Mouse (Mus musculus) embryonic facial prominence, embryonic 13.5 days (tissue): ENCODE data around the gene Dnmt3c. TPM values are rescaled to one million over a fixed set of nuclear protein-coding genes. Genes with fewer than 3 reads are reported as not detected.

Experiments used
- ATAC-seq: fragments of 200-750 bp; cut with Nextera tagmentation; 2 replicates; pipeline ENCODE4 v1.8.0; 2017; ENCODE audit warnings: low read depth; ENCODE audit not compliant: insufficient number of reproducible peaks, insufficient read depth, low FRiP score, low TSS enrichment
- H3K27ac ChIP-seq: fragments of 300-500 bp; sonication (generic); 2 replicates; pipeline ENCODE4 v1.5.1; 2015; ENCODE audit warnings: moderate library complexity, mild to moderate bottlenecking, inconsistent platforms
- H3K27me3 ChIP-seq: fragments of 300-500 bp; sonication (generic); 2 replicates; pipeline ENCODE4 v1.6.1; 2015; ENCODE audit warnings: mild to moderate bottlenecking, inconsistent platforms
- H3K36me3 ChIP-seq: fragments of 300-500 bp; sonication (generic); 2 replicates; pipeline ENCODE4 v1.6.1; 2015; ENCODE audit warnings: mild to moderate bottlenecking, inconsistent platforms
- H3K4me1 ChIP-seq: fragments of 300-500 bp; sonication (generic); 2 replicates; pipeline ENCODE4 v1.6.1; 2015; ENCODE audit warnings: inconsistent platforms
- H3K4me2 ChIP-seq: fragments of 300-500 bp; sonication (generic); 2 replicates; pipeline ENCODE4 v1.6.1; 2015; ENCODE audit warnings: moderate library complexity, mild to moderate bottlenecking, inconsistent platforms
- H3K4me3 ChIP-seq: fragments of 300-500 bp; sonication (generic); 2 replicates; pipeline ENCODE4 v1.5.1; 2015; ENCODE audit warnings: mild to moderate bottlenecking, inconsistent platforms
- H3K9ac ChIP-seq: fragments of 300-500 bp; sonication (generic); 2 replicates; pipeline ENCODE4 v1.6.1; 2015; ENCODE audit warnings: mild to moderate bottlenecking, inconsistent platforms
- H3K9me3 ChIP-seq: fragments of 300-500 bp; sonication (generic); 2 replicates; pipeline ENCODE4 v1.6.1; 2016; ENCODE audit warnings: inconsistent platforms
- WGBS: fragments of 180-500 bp; shearing (Covaris S2); methylation state at CpG from one replicate; pipeline ENCODE4 v1.1.7; 2015; ENCODE audit warnings: mixed read lengths; 5-methylcytosine and 5-hydroxymethylcytosine counted together
- polyA plus RNA-seq: library from polyadenylated mRNA; unstranded; fragments of >200 nt; fragmentation: Nextera tagmentation; extraction: Ambion mirVana; gene quantifications from 2 replicates; pipeline ENCODE4 v1.2.1, GENCODE M21; 2015

The Dnmt3c gene
- polyA plus RNA-seq, 1 experiment from 2014 or later: not detected

- no peak for ATAC-seq
- Histone ChIP-seq H3K4me2 (no peak overlapping the region), H3K4me3 (no peak overlapping the region), H3K9ac (no peak overlapping the region), H3K9me3 (no peaks in the 10 kb centered on the region), H3K4me1 (peaks cover 11% of the 10 kb centered on the region), H3K27me3 (no peaks in the 10 kb centered on the region), H3K36me3 (peaks cover 34% of the 10 kb centered on the region), H3K27ac (no peak overlapping the region)
- WGBS: 90% methylated on average over 4 of the region's 4 CpGs
These were observed 79.0 kb downstream of the Dnmt3c start for GRCm38 (mm10) chr2:153775472-153775871.

- Histone ChIP-seq H3K27me3 (no peaks in the 10 kb centered on the region), H3K4me2 (peak overlapping the region; percentile 75), H3K4me3 (peak overlapping the region; percentile 39), H3K9me3 (no peaks in the 10 kb centered on the region), H3K4me1 (peaks cover 11% of the 10 kb centered on the region), H3K36me3 (peaks cover 8% of the 10 kb centered on the region), H3K27ac (peak overlapping the region; percentile 34; the same call in 1 of the 2 replicates), H3K9ac (peak overlapping the region; percentile 65)
- WGBS: 12% methylated on average over 24 of the region's 24 CpGs
- ATAC-seq: peak; percentile 83
These were observed 82.3 kb downstream of the Dnmt3c start for GRCm38 (mm10) chr2:153778638-153779362.

Other genes with a start within 250 kb of the Dnmt3c start
- not detected in 2 replicates for gene 4930404H24Rik, start 203.9 kb upstream of the Dnmt3c start, polyA plus RNA-seq
- 12.4 and 16.0 TPM in 2 replicates for gene Nol4l, start 166.7 kb upstream of the Dnmt3c start, polyA plus RNA-seq
- 74.6 and 82.1 TPM in 2 replicates for gene Commd7, start 63.9 kb upstream of the Dnmt3c start, polyA plus RNA-seq
- gene Dnmt3b, start 47.2 kb upstream of the Dnmt3c start, polyA plus RNA-seq: 10.2 and 10.7 TPM in 2 replicates
- 225 and 230 TPM in 2 replicates for gene Mapre1, start 44.6 kb downstream of the Dnmt3c start, polyA plus RNA-seq
- gene Efcab8, start 83.3 kb downstream of the Dnmt3c start, polyA plus RNA-seq: not detected in 2 replicates
- not detected in 2 replicates for gene Sun5, start 174.4 kb downstream of the Dnmt3c start, polyA plus RNA-seq
- not detected in 2 replicates for gene Bpifb2, start 178.4 kb downstream of the Dnmt3c start, polyA plus RNA-seq
- gene Bpifb6, start 203.7 kb downstream of the Dnmt3c start, polyA plus RNA-seq: not detected in 2 replicates
- not detected in 2 replicates for gene Bpifb3, start 221.6 kb downstream of the Dnmt3c start, polyA plus RNA-seq
- not detected in 2 replicates for gene Bpifb4, start 241.6 kb downstream of the Dnmt3c start, polyA plus RNA-seq